Mouse (Mus musculus): ENCODE results near the gene Gm136.

Gm136 gene

GRCm38 (mm10) chr4:34715062-34715461 is 41.0 kb downstream of the Gm136 start:
- no peak for DNase-seq (ENCODE audit: low read depth)

GRCm38 (mm10) chr4:34708127-34708526 is 47.9 kb downstream of the Gm136 start:
- no peak for DNase-seq (ENCODE audit: low read depth)

GRCm38 (mm10) chr4:34707248-34707647 is 48.8 kb downstream of the Gm136 start:
- no peak for DNase-seq (ENCODE audit: low read depth)

- no peak for DNase-seq (ENCODE audit: low read depth)
Measured at GRCm38 (mm10) chr4:34703029-34703428, 53.0 kb downstream of the Gm136 start.

GRCm38 (mm10) chr4:34702231-34702630 is 53.8 kb downstream of the Gm136 start:
- DNase-seq (ENCODE audit: low read depth) = no peak

- DNase-seq (ENCODE audit: low read depth) = no peak
Measured at GRCm38 (mm10) chr4:34701528-34701927, 54.5 kb downstream of the Gm136 start.

Data from c-Kit-positive CD71-negative TER-119-negative erythroid progenitor cells, embryonic 14.5 days (primary cell).